Mouse (Mus musculus) testis, adult 2 months (tissue): Measurements from ENCODE around the gene Smad5.

Experiments used
- CTCF ChIP-seq: fragments of 200-500 bp; IDR thresholded peaks from 2 replicates; pipeline ENCODE4 v1.5.1; 2012; ENCODE audit warnings: low read depth, mild to moderate bottlenecking, inconsistent platforms, low read length, moderate library complexity; ENCODE audit not compliant: control insufficient read depth, insufficient read depth, insufficient replicate concordance
- POLR2A ChIP-seq: fragments of 200-500 bp; IDR thresholded peaks from 2 replicates; pipeline ENCODE4 v1.6.1; 2012; ENCODE audit warnings: low read depth, mild to moderate bottlenecking, inconsistent platforms, low read length, moderate library complexity; ENCODE audit not compliant: control insufficient read depth

DNA sequence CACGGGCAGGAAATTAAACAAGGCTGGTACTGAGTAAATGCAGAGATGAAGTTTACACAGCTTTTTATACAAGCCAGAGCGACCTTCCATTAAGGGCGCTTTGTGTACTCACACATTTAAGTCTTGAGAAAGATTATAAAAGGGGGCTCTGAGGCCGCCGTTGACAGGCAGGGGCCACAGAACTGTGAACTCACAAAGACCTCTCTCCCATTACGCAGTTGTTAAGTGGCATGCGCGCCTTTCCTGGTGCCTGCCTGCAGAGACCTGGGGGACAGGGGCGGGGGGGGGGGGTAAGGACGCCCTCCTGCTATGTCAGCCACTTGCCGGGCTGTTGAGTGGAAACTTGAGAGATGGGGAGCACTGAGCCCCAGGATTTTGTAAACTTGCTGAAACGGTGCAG, 54.4 kb downstream of the Smad5 start:
- TF ChIP-seq CTCF (no peak), POLR2A (no peak)
